Mouse (Mus musculus) lung, adult 10 weeks (tissue): ENCODE measurements around the gene Scgb1a1. TPM values are rescaled to one million over a fixed set of nuclear protein-coding genes. Genes with fewer than 3 reads are reported as not detected.

Experiments used
- polyA plus RNA-seq: library from polyadenylated mRNA; stranded (reverse); fragments of 350-450 nt; fragmentation: Illumina TruSeq; extraction: RNeasy Lipid Tissue Mini Kit (QIAGEN cat#74804); gene quantifications from one replicate; pipeline ENCODE4 v1.2.3, GENCODE M21; 2014; ENCODE audit warnings: low read depth, low replicate concordance; ENCODE audit not compliant: insufficient read depth

Gene Scgb1a1
- 187,175 TPM for polyA plus RNA-seq

DNA sequence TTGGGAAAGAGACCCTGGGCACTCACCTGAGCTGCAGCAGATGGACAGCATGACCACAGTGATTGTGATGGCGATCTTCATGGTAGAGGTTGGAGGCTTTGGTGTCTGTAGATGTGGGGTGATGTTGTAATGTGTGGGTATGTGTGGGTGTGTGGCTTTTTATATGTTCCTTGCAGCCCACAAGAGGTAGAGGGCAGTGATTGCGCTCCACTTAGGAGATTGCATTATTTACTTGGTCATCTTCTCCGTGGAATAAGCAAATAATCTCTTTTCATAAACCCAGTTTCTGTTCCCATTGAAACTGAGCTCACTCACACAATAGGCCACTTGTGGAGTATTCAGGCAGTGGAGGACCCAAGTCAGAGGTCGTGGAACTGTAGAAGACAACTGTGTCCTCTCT is at the start of gene Scgb1a1:
Gene Scgb1a1 (minus strand): TSS at position 138 of the 400 bp plus-strand sequence.

DNA sequence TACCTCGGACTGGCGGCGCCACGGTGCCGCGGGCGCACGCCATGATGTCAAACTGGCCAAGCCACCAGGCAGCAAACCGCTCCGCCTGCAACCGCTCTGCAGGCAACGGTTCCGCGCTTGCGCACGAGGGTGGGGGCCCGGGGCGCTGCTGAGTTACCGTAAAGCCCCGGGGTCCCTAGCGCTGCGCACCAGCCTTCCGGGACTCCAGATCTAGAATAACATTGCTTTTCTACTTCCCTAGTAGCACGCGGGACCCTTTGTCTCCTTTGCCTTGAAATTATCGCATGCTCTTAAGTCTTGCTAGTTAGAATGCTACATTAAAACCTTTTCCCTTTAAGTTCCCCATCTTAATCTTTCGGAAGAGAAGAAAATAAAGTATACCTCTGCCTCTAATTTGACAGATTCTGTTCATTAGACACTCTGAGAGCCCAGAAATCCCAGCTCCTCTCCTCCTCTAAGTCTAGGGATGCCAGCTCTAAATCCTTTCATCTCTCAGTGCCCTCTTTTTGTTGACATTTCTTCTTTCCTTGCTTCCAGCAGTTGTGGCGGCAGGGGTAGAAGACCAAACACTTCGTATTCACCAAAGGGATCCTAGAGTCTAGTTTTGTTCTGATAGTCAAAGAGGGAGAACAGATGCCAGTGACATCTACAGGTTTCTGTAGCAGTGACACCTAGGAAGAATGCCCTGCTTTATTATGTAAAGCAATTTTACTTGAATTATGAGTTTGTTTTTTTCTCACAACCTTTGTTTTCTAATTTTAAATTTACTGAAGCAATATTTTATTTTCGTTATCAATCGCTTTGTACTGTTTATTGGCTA is 48.0 kb upstream of the Scgb1a1 start, which contains the start of gene Asrgl1:
Gene Asrgl1 (minus strand): TSS at position 125 of the 820 bp plus-strand sequence.

Other genes starting within 250 kb of the Scgb1a1 start
- not detected for gene Gng3, start 248.8 kb downstream of the Scgb1a1 start, polyA plus RNA-seq
- 1.6 TPM for gene Lrrn4cl, start 237.2 kb downstream of the Scgb1a1 start, polyA plus RNA-seq
- gene Ubxn1, start 216.5 kb downstream of the Scgb1a1 start, polyA plus RNA-seq: 167 TPM
- gene Uqcc3, start 207.0 kb downstream of the Scgb1a1 start, polyA plus RNA-seq: 59.1 TPM
- 19.9 TPM for gene Lbhd1, start 204.2 kb downstream of the Scgb1a1 start, polyA plus RNA-seq
- gene Gm49403, start 204.0 kb downstream of the Scgb1a1 start, polyA plus RNA-seq: not detected
- 54.1 TPM for gene 1810009A15Rik, start 199.1 kb downstream of the Scgb1a1 start, polyA plus RNA-seq
- gene Gm49416, start 199.0 kb downstream of the Scgb1a1 start, polyA plus RNA-seq: not detected
- gene Ints5, start 195.0 kb downstream of the Scgb1a1 start, polyA plus RNA-seq: 8.7 TPM
- 51.6 TPM for gene Ganab, start 189.9 kb downstream of the Scgb1a1 start, polyA plus RNA-seq
- 54.5 TPM for gene B3gat3, start 167.6 kb downstream of the Scgb1a1 start, polyA plus RNA-seq
- 6.0 TPM for gene Rom1, start 158.6 kb downstream of the Scgb1a1 start, polyA plus RNA-seq
- 17.3 TPM for gene Eml3, start 158.4 kb downstream of the Scgb1a1 start, polyA plus RNA-seq
- 43.6 TPM for gene Mta2, start 146.1 kb downstream of the Scgb1a1 start, polyA plus RNA-seq
- 8.5 TPM for gene Tut1, start 134.1 kb downstream of the Scgb1a1 start, polyA plus RNA-seq
- 297 TPM for gene Eef1g, start 120.9 kb downstream of the Scgb1a1 start, polyA plus RNA-seq
- 67.3 TPM for gene Ahnak, start 98.7 kb downstream of the Scgb1a1 start, polyA plus RNA-seq
- gene Asrgl1, start 47.7 kb upstream of the Scgb1a1 start, polyA plus RNA-seq: 5.4 TPM